Mouse (Mus musculus): ENCODE data around the gene Dolpp1.

GRCm38 (mm10) chr2:30355861-30356260, 36.2 kb upstream of the Dolpp1 start:
- TF ChIP-seq CTCF (IDR thresholded peaks at IDR 0.05; ENCODE audit: extremely low read depth, insufficient read length, insufficient replicate concordance, low read depth, low read length) (no peak), POLR2A (IDR thresholded peaks at IDR 0.05; ENCODE audit: low read depth, low read length) (no peak)

All from small intestine, adult 2 months (tissue).